Mouse (Mus musculus): ENCODE measurements around the gene Cdh22.

DNA sequence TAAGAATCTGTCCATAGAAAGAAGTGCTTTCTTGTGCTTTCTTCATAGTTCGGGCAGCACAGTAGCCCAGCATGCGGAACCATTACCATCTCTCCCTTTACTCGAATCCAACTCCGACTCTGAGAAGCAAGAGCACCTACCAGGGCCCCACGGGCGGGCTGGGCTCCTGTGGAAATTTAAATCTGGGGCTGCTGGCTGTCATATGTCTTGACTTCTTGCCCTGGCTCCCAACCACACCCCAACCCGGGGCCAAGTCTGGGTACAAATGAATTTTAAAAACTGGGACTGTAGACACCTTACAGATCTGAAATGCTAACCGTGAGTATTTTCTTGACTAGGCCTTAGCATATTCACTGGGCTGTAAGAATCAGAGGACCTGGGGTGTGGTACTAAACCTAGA is 18.6 kb upstream of the Cdh22 start:
- TF ChIP-seq POLR2A (IDR thresholded peaks at IDR 0.05; ENCODE audit: low read depth, low read length): no peak
- TF ChIP-seq CTCF (IDR thresholded peaks at IDR 0.05; ENCODE audit: extremely low read depth, insufficient read depth, insufficient read length, insufficient replicate concordance): no peak
